Mouse (Mus musculus) spleen, postnatal 36 days (tissue): ENCODE data around the gene Sipa1l1.

ENCODE experiments used
- DNase-seq, 2 experiments: peaks; one replicate each; pipeline ENCODE4 v3.0.0; 2022; ENCODE audit warnings: low spot score in 2 of 2, mixed read lengths in 1 of 2

Sipa1l1 gene

DNA sequence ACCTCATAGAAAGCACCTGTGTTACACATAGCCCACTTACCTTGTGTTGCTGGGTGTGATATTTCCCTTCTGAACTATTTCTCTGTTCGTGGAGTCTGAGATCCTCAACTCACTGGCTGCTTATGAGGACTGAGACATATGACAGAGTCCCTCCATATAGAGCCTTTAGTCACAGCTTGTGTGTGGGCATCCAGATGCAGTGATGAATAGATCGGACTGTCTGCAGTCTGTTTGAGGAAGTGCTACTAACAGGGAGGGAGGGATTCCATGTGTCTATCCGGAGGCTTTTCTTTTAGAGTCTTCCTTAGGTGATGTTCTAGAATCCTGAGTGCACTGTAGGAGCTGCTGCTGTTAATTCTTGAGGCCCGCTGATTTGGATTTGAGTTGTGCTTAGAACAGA lies 165.4 kb downstream of the Sipa1l1 start:
- no peak for DNase-seq

DNA sequence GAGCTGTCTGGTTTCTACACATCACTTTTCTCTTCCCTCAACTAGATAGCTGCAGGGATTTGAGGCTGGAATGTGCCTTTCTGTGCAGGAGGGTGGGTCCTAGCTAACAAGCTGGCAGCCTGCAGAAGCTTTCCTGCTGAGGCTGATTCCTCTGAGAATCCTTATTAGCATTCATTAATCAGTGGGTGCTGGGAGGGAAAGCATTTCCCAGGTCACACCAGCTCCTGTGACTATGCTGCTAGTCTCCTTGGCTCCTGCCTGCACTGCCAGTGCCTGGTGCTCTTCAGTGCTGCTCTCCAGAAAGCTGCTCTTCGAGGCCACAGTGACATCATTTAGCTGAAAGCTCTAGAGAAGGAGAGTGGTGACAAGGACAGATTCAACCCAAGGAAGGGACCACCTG lies 166.0 kb downstream of the Sipa1l1 start:
- DNase-seq = no peak

DNA sequence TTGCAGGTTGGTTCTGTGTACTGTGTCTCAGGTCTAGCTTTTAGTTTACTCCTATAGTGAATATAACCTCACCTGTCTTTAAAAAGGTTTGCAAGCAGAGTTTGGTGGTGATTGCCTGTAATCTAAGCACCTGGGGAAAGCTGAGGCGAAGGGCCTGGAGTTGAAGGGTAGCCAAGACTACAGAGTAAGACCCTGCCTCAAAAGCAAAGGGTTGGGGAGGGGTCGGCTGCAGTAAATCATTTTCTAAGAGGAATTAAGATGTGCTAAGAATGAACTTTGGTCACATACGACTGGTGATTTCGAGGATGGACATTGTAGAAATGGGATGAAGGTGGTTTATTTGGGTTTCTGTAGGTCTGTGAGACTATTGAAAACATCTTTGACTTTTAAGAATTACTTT lies 169.4 kb downstream of the Sipa1l1 start:
- no peak for DNase-seq

DNA sequence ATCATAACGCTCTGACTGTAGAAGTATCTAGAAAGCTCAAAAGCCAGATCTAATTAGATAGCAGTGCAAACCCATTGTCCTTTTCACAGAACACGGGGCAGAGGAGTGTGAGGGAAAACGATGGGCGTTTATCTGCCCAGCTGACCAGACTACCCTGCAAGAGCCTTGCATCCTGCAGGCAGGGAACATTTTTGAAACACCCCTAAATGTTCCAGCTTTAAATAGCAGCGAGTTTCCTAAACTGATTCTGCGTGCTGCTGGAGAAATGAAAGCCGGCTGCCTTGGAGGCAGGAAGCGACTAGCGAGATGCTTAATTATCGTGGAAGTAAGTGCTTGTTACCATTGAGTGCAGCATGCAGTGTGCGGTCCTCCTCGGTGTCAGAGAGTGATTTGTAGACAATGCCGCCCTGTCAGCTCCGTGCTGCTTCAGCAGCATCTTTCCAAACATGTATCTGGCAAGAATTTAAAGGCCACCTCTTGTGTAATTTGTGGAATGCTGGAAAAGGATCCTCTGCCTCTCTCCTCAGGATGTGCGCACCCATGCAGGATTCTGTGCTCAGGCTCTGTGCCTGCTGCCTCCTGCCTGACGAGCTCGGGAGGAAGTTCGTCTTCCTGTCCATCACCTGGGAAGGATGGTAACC lies 170.2 kb downstream of the Sipa1l1 start:
- no peak for DNase-seq

GRCm38 (mm10) chr12:82340196-82340918 lies 171.2 kb downstream of the Sipa1l1 start:
- DNase-seq = no peak

DNA sequence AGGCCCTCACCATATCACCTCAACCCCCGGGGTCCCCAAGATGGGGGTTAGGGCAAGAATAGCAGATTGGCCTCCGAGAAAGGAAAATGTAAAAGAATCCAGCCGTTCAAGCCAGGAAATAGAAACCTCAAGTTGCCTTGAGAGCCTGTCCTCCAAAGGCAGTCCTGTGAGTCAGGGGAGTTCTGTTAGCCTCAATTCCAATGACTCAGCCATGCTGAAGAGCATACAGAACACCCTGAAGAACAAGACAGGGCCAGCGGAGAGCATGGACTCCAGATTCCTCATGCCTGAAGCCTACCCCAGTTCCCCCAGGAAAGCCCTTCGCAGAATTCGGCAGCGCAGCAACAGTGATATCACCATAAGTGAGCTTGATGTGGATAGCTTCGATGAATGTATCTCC lies 172.1 kb downstream of the Sipa1l1 start:
- no peak for DNase-seq

- DNase-seq = no peak
Measured at GRCm38 (mm10) chr12:82341696-82342095, 172.6 kb downstream of the Sipa1l1 start.

DNA sequence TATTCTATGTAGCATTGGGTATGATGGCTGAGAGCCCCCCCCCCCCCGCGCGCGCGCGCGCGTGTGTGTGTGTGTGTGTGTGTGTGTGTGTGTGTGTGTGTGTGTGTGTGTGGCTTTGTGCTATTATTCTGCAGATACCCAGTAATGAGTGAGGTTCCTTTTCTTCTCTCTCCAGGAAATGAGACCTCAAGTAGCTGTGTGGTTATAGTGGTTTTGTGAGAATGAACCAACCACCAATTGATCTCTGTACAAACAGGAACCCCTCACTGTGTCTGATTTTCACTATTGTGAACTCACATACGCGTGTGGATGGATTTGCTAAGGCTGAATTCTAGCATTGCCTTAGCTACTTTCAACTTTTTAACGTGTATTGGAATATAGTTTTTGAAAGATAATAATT lies 181.0 kb downstream of the Sipa1l1 start:
- peak; percentile 49 to 62 for DNase-seq

GRCm38 (mm10) chr12:82350891-82351290 lies 181.8 kb downstream of the Sipa1l1 start:
- no peak for DNase-seq

DNA sequence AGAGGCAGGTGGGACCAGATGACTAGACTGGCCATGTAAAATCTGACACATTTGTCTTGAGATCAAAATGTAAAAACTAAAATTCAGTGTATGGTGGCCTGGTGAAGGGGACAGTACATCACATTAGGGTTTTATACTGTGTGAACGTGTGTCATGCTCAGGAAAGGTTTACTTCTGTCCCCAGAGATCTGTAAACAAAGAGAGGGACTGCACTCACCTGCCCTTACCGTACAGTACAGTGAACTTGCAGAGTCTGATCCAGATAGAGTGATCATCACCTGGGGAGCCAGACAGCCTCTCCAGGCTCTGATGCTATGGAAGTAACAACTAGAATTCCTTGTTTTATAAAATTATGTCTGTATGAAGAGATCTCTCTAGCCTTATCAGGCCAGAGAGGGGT lies 184.5 kb downstream of the Sipa1l1 start:
- no peak for DNase-seq

- no peak for DNase-seq
Measured at GRCm38 (mm10) chr12:82355419-82356149, 186.5 kb downstream of the Sipa1l1 start.

GRCm38 (mm10) chr12:82356476-82356875 lies 187.4 kb downstream of the Sipa1l1 start:
- DNase-seq = no peak

- DNase-seq = no peak
Measured at GRCm38 (mm10) chr12:82357431-82357830, 188.3 kb downstream of the Sipa1l1 start.

DNA sequence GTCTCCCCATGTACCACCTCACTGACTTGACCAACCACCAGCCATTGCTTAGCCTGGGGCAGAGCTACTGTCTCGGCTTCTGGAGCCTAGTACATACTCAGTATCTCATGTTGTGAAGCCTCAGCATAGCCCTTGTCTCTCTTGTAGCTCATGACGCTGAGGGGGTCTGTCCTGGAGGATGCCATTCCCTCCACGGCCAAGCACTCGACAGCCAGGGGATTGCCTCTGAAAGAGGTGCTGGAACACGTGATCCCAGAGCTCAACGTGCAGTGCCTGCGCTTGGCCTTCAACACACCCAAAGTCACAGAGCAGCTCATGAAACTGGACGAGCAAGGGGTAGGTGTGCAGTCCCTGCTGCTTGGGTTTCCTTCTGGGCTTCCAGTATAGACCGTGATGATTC lies 193.7 kb downstream of the Sipa1l1 start:
- DNase-seq = no peak

DNA sequence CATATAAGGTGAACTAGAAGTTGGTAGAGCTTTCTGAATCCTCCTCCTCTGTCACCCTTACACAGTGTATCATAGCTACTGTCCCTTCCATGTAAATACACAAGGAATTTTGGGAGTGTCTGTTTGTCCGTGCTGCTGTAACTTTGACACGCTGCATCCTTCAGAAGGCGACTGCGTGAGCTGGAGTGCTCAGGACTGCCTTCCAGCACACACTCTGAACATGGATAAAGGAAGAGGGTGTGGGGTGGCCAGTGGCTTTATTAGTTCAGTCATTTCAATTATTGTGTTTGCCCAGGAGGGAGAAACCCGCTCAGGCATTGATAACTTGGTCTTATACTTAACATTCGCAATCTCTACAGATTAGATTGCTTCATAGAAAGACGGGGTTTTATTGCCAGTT lies 195.1 kb downstream of the Sipa1l1 start:
- no peak for DNase-seq

GRCm38 (mm10) chr12:82365276-82365875 lies 196.3 kb downstream of the Sipa1l1 start:
- DNase-seq = no peak

- no peak for DNase-seq
Measured at GRCm38 (mm10) chr12:82366754-82367153, 197.6 kb downstream of the Sipa1l1 start.

GRCm38 (mm10) chr12:82367345-82367744 lies 198.2 kb downstream of the Sipa1l1 start:
- DNase-seq = no peak

- no peak for DNase-seq
Measured at GRCm38 (mm10) chr12:82367986-82368385, 198.9 kb downstream of the Sipa1l1 start.

DNA sequence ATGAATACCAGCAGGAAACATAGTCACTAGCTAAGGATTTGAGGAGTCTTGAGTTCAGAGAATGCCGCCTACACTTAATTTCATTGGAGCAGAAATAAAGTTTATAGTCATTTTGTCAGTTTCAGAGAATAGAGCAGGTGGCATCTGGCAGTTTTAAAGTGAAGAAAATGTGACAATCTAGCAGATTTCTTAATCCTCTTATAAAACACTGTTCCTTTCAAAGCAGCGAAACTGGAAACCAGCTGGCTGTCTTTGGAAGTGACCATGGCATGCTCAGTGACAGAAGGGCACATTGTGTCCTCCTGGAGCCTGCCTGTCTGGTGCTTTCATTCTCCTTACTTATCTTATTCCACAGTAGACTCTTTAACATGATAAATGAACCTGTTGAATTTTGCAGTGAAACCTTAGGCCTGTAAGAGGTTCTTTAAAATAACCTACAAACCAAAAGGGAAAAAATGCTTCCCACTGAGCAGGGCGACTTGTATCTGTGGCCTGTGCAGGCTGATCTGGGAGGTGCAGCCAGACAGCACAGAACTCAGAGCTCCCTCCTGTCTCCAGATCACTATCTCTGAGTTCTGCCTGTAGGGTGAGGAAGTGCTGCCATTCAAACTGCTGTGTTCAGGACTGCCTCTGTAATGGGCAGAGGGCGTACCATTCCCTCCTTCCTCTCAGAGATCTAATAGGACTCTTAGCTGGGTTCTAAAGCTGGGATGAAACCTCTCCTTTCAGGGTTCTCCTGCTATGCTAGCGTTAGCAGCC lies 200.5 kb downstream of the Sipa1l1 start:
- DNase-seq = no peak

GRCm38 (mm10) chr12:82371266-82371665 lies 202.1 kb downstream of the Sipa1l1 start:
- no peak for DNase-seq

DNA sequence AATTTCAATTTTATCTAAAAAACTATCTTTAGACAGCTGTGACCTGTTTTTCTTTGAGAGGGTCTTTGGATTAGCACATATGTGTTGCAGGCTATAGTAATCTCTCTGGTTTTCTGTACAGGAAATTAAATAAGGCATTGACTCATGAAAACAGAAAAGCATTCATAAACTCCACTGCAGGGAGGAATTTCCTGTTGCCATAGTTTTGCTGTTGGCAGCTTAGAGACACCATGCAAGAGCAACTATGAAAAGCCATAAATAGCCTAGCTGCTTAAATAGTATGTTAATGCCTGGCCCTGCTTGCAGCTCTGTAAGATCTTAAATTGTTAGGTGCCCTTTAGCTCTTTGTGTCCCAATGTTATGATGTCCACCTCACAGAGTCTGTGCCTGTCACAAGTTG lies 204.9 kb downstream of the Sipa1l1 start:
- DNase-seq = no peak
